Mouse (Mus musculus) hindbrain, embryonic 10.5 days (tissue): ENCODE data around the gene Map3k7cl. TPM values are rescaled to one million over a fixed set of nuclear protein-coding genes. Genes with fewer than 3 reads are reported as not detected.

ENCODE experiments used
- DNase-seq: peaks from one replicate; pipeline ENCODE4 v3.0.0-alpha.2; 2017; ENCODE audit warnings: low spot score
- H3K27ac ChIP-seq: fragments of 300-500 bp; sonication (generic); 2 replicates; pipeline ENCODE4 v1.5.1; 2016; ENCODE audit warnings: mild to moderate bottlenecking, moderate library complexity
- H3K27me3 ChIP-seq: fragments of 300-500 bp; sonication (generic); 2 replicates; pipeline ENCODE4 v1.6.1; 2016; ENCODE audit warnings: mild to moderate bottlenecking; ENCODE audit not compliant: poor library complexity, insufficient read depth, severe bottlenecking
- H3K36me3 ChIP-seq: fragments of 300-500 bp; sonication (generic); 2 replicates; pipeline ENCODE4 v1.6.1; 2016; ENCODE audit warnings: mild to moderate bottlenecking, moderate library complexity
- H3K4me1 ChIP-seq: fragments of 300-500 bp; sonication (generic); replicated peaks from 2 replicates; pipeline ENCODE4 v1.6.1; 2016; ENCODE audit warnings: mild to moderate bottlenecking
- H3K4me3 ChIP-seq: fragments of 300-500 bp; sonication (generic); 2 replicates; pipeline ENCODE4 v1.5.1; 2016; ENCODE audit warnings: mild to moderate bottlenecking, moderate library complexity
- H3K9me3 ChIP-seq: fragments of 300-500 bp; sonication (generic); 2 replicates; pipeline ENCODE4 v1.6.1; 2016; ENCODE audit warnings: mild to moderate bottlenecking, moderate library complexity
- WGBS: fragments of 180-500 bp; shearing (Covaris S2); methylation state at CpG from one replicate; pipeline ENCODE4 v1.1.7; 2016; 5-methylcytosine and 5-hydroxymethylcytosine counted together
- polyA plus RNA-seq: library from polyadenylated mRNA; unstranded; fragments of >200 nt; fragmentation: Nextera tagmentation; extraction: Ambion mirVana; gene quantifications from 2 replicates; pipeline ENCODE4 v1.2.1, GENCODE M21; 2016

The Map3k7cl gene
- polyA plus RNA-seq, 1 experiment from 2014 or later = not detected

DNA sequence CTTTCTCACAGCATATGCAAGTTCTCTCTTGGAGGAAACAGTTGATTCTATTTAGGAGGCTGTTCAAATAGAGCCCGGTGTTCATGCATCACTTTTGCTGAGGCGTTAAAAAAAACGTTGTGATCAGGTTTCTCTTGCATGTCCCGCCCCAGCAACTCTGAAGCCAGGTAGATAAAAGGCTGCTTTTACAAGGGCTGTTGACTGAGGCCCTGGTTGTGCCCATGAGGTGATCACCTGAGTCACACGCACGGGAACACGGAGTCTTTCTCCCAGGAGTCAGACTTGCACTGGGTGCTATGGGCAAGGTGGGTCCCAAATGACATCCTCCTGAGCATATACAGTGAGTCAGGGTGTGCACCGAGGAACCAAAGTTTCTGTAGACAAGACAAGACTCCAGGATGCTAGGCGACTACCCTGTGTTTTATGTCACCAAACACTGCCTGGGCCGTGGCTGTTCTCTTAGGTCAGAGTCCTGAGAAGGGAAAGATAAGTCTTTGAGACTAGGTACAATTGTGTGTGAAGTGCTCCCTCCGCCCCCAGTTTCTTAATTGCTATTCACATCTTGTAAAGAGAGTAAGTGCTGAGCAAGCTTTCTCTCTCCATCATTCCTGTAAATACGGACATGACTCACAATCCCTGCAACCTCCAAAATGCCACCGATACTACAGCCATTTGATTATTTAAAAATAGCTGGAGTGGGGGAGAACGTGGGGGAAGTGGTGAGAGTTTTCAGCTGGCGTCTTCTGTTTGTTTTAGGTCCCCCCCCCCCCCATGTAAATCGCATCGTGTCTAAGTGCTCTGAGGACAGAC is 49.8 kb downstream of the Map3k7cl start:
- no peak overlapping the region for H3K27ac ChIP-seq
- WGBS = 76% methylated on average over 17 of the region's 17 CpGs
- no peak for DNase-seq

DNA sequence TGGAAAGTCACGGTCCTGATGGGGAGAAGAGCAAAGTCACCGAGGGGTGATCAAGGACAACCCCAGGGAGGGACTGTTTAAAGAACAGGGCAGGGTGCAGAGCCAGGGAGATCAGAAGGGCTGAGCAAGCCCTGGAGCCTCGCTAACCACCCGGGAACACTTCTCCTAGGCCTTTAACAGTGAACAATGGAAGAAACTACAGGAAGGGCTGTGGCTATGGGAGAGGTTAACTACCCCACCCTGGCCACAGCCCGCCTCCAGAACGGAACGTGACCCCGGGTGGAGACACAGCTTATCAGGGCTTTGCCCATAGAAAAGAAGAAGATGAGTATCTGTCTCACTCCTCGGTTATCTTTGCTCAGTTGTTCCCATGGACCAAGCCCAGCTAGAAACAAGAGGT is 50.9 kb downstream of the Map3k7cl start:
- no peak for DNase-seq
- no peak overlapping the region for H3K4me3 ChIP-seq
- 86% methylated on average over 9 of the region's 9 CpGs for WGBS
- H3K36me3 ChIP-seq = no peaks in the 10 kb centered on the region
- H3K9me3 ChIP-seq = no peaks in the 10 kb centered on the region
- H3K4me1 ChIP-seq = no peaks in the 10 kb centered on the region
- no peak overlapping the region for H3K27ac ChIP-seq
- H3K27me3 ChIP-seq = no peaks in the 10 kb centered on the region

More for the DNA sequence above, 49.8 kb downstream of the Map3k7cl start:
- Histone ChIP-seq H3K27me3 (no peaks in the 10 kb centered on the region), H3K9me3 (no peaks in the 10 kb centered on the region), H3K4me1 (peaks cover under 1% of the 10 kb centered on the region; the same call in 1 of the 2 replicates), H3K36me3 (no peaks in the 10 kb centered on the region), H3K4me3 (no peak overlapping the region)

DNA sequence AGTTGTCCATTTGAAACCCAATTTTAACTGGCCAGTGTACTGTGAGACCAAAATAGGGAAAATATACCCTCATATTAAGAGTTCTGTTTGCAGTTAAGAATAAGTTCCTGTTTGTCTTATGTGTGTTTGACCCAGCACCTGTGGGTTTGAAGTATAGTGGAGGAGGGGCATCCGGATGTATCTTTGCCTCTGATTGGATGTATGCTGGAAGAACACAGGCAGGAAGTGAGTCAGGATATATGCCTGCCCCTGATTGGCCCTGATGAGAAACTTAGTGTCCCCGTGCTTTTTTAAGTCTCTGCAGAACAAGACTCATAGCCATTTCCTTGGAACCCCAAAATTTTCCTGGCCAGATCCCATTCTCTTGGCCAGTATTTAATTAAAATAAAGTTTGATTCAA is 51.8 kb downstream of the Map3k7cl start:
- Histone ChIP-seq H3K9me3 (no peaks in the 10 kb centered on the region), H3K27ac (no peak overlapping the region), H3K27me3 (no peaks in the 10 kb centered on the region), H3K36me3 (no peaks in the 10 kb centered on the region), H3K4me3 (no peak overlapping the region), H3K4me1 (no peaks in the 10 kb centered on the region)
- DNase-seq = no peak
- WGBS = 88% methylated on average over 2 of the region's 2 CpGs

DNA sequence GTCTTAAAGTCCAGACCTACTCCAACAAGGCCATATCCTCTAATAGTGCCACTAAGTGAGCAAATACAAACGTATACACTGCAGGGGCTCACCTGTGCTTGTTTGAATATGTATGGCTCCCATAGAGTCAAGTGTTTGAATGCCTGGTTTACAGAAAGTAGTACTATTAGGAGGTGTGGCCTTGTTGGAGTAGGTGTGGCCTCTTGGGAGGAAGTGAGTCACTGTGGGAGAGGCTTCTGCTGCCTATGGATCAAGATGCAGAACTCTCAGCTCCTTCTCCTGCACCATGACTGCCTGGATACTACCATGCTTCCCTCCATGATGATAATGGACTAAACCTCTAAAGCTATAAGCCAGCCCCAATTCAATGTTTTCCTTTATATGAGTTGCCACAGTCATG is 54.3 kb downstream of the Map3k7cl start:
- Histone ChIP-seq H3K27me3 (no peaks in the 10 kb centered on the region), H3K9me3 (no peaks in the 10 kb centered on the region), H3K4me1 (no peaks in the 10 kb centered on the region), H3K4me3 (no peak overlapping the region), H3K27ac (no peak overlapping the region), H3K36me3 (no peaks in the 10 kb centered on the region)
- 86% methylated on average over 1 of the region's 1 CpGs for WGBS
- no peak for DNase-seq

DNA sequence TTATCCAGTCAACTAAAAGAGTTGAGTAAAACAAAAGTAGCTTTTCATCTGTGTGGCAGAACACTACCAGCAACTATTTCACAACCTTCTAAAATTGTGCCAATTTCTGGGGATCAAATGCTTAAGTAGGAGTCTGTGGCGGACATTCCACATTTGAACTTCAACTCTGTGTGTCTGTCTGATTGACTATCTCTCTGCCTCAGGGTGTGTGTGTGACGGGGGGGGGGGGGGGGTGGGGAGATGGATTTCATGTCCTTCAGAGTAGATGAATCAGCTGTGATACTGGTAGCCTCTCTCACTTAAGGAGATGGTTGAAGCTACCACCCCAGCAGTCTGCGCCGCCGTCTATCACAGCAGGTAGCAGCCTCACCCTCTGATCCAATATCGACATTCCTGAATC is 54.8 kb downstream of the Map3k7cl start:
- Histone ChIP-seq H3K36me3 (no peaks in the 10 kb centered on the region), H3K4me3 (no peak overlapping the region), H3K4me1 (no peaks in the 10 kb centered on the region), H3K9me3 (no peaks in the 10 kb centered on the region), H3K27ac (no peak overlapping the region), H3K27me3 (no peaks in the 10 kb centered on the region)
- no peak for DNase-seq
- 89% methylated on average over 6 of the region's 6 CpGs for WGBS

DNA sequence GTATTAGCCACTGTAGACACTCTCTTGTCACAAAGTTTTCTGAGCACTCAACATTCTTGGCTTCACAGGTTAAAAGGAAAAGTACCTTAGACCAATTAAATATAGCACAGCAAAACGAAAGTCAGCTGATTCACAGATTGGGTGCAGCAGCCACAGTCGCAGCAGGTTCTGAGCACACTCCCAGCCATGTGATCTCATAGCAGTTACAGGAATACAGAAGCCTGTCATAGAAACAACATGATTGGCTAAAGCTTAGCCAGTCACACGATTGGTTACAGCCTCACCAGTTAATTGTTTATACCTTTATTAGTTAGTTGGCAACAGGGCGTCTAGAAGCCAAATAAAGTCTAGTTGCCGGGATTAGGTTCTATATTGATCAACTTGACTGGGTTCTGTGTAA is 57.0 kb downstream of the Map3k7cl start:
- Histone ChIP-seq H3K4me1 (no peaks in the 10 kb centered on the region), H3K4me3 (no peak overlapping the region), H3K36me3 (no peaks in the 10 kb centered on the region), H3K27me3 (no peaks in the 10 kb centered on the region), H3K27ac (no peak overlapping the region), H3K9me3 (no peaks in the 10 kb centered on the region)
- no peak for DNase-seq
- 93% methylated on average over 5 of the region's 5 CpGs for WGBS

DNA sequence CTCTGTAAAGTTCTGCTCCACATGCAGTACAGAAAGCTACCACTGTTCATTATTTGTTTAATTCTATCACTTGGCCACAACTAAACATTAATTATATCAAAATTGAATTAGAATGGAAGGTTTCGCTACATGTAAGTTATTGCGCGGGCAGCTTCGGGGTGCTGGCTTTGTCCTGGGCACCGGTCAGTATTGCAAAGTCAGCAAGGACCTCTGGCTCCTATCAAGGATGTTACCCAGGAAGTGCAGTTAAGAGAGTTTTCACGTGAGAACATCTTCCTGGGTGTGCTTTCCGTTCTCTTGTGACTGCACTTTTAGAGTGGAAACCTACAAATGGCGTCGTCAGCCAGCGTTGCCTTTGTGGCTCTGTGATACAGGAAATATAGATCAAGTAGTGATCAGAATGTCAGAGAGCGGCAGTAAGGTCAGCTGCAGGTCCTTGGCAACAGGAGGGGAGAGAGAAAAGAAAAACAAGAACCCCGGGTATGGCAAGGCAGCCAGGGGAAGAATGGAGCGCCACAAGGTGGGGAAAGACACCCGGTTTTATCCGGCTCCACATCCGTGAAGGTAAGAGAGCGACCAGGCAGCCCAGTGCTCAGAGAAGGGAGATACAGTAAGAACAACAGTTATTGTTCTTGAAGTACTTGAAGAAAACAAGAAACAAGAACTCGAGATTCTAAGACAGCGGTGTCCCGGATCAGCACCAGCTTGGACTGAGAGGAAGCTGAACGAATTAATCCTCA is 57.6 kb downstream of the Map3k7cl start:
- 89% methylated on average over 21 of the region's 21 CpGs for WGBS
- no peaks in the 10 kb centered on the region for H3K27me3 ChIP-seq
- H3K9me3 ChIP-seq = no peaks in the 10 kb centered on the region
- no peak for DNase-seq
- no peak overlapping the region for H3K4me3 ChIP-seq
- H3K36me3 ChIP-seq = no peaks in the 10 kb centered on the region
- no peaks in the 10 kb centered on the region for H3K4me1 ChIP-seq
- H3K27ac ChIP-seq = no peak overlapping the region

DNA sequence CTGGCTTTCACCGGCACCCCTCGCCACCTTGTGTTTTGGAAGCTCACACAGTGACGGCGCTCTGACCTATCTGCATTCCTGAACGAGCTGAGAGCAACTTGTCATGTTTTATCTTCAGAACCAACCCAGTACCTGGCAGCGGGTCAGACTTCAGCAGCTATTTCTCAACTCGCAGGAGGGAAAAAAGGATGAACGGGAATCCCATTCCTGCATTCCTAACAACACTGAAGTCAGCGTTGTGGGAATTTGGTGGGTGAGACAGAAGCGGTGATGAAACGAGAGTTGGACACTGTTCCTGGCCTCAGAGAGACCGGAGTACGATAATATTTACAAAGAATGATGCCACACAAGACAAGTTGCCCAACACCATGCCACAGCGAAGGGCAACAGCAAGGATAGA is 58.3 kb downstream of the Map3k7cl start:
- Histone ChIP-seq H3K27me3 (no peaks in the 10 kb centered on the region), H3K36me3 (no peaks in the 10 kb centered on the region), H3K4me1 (no peaks in the 10 kb centered on the region), H3K4me3 (no peak overlapping the region), H3K9me3 (no peaks in the 10 kb centered on the region), H3K27ac (no peak overlapping the region)
- DNase-seq = no peak
- WGBS = 88% methylated on average over 14 of the region's 14 CpGs

DNA sequence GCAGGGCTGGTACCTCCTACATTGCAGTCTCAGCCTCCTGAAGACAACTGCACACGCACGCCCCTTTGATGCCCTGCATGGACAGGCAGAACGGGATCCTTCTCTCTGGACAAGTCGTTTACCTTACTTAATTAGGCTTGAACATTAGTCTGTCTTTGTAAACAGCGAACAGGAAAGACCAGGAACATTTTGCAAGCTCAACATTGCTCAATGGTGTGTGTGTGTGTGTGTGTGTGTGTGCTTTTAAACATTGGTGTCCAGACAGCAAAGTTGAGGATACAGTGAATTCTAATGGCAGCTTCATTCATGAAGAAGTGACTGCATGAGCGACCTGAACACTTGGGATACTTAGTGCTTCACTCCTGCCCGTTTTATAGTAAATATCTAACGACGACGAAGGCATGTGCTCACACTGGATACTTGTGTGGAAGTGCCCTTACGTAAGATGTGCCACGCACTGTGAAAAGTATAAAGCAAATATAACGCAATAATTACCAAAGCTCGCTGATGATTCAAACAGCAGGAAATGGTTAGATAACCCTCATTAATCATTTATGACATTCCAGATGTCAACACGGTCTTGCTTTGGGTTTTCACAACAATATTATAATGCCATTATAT is 59.2 kb downstream of the Map3k7cl start:
- no peak overlapping the region for H3K4me3 ChIP-seq
- WGBS = 90% methylated on average over 15 of the region's 15 CpGs
- no peak overlapping the region for H3K27ac ChIP-seq
- no peaks in the 10 kb centered on the region for H3K9me3 ChIP-seq
- H3K27me3 ChIP-seq = no peaks in the 10 kb centered on the region
- H3K36me3 ChIP-seq = no peaks in the 10 kb centered on the region
- H3K4me1 ChIP-seq = no peaks in the 10 kb centered on the region
- no peak for DNase-seq

DNA sequence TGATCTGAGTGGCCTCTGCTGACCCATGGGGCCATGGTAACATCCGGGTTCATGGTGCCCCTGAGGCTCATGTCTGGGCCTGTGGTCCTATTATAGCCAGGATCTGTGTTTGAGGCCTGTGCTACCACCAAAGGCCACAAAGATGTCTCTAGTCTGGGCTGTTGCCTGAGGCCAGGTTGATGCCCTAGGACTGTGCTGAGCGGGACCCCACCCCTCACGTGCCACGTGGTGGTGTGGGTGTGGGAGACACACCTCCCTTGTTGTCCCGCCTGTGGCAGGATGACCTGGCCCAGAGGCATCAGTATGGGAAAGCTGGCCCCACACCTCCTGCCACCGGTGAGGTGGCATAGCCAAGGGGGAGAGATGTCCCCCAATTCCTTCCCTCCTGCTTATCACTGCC is 64.2 kb downstream of the Map3k7cl start:
- Histone ChIP-seq H3K36me3 (no peaks in the 10 kb centered on the region), H3K4me1 (no peaks in the 10 kb centered on the region), H3K9me3 (0 out of 2 replicates have a peak, but pooled peaks cover 4% of the 10 kb centered on the region), H3K27ac (no peak overlapping the region), H3K27me3 (no peaks in the 10 kb centered on the region), H3K4me3 (no peak overlapping the region)
- WGBS = 86% methylated on average over 6 of the region's 6 CpGs
- no peak for DNase-seq

DNA sequence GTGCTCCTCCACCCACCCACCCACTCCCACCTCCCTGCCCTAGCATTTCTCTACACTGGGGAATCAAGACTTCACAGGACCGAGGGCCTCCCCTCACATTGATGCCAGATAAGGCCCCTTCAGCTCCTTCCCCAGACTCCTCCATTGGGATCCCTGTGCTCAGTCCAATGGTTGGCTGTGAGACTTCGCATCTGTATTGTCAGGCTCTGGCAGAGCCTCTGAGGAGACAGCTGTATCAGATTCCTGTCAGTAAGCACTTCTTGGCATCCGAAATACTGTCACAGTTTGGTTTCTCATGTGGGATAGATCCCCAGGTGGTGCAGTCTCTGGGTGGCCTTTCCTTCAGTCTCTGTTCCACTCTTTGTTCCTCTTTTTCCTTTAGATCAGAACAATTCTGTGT is 68.1 kb downstream of the Map3k7cl start:
- Histone ChIP-seq H3K36me3 (no peaks in the 10 kb centered on the region), H3K27me3 (no peaks in the 10 kb centered on the region), H3K27ac (no peak overlapping the region), H3K4me1 (no peaks in the 10 kb centered on the region), H3K9me3 (peaks cover 14% of the 10 kb centered on the region), H3K4me3 (no peak overlapping the region)
- WGBS = 91% methylated on average over 3 of the region's 3 CpGs
- no peak for DNase-seq

DNA sequence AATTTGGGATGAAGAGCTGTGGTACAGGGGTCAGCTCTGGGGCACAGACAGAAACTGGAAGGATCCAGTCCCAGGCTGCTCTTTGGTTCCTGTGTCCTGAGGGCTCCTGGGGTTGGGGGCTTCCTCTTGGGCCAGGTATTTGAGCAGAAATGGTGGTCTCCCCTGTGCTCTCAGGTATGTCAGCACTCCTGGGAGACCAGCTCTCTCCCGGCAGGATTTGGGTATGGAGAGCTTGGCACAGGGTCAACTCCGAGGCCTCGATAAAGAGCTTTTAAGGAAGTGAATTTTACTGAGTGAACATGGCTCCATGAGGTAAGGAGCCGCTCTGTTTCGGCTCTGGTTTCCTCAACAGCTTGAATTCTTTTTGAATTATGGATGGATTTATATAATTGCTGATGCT is 70.8 kb downstream of the Map3k7cl start:
- WGBS = 91% methylated on average over 5 of the region's 5 CpGs
- Histone ChIP-seq H3K4me1 (no peaks in the 10 kb centered on the region), H3K9me3 (peaks cover 24% of the 10 kb centered on the region), H3K4me3 (no peak overlapping the region), H3K27ac (no peak overlapping the region), H3K36me3 (no peaks in the 10 kb centered on the region), H3K27me3 (no peaks in the 10 kb centered on the region)
- DNase-seq = no peak

DNA sequence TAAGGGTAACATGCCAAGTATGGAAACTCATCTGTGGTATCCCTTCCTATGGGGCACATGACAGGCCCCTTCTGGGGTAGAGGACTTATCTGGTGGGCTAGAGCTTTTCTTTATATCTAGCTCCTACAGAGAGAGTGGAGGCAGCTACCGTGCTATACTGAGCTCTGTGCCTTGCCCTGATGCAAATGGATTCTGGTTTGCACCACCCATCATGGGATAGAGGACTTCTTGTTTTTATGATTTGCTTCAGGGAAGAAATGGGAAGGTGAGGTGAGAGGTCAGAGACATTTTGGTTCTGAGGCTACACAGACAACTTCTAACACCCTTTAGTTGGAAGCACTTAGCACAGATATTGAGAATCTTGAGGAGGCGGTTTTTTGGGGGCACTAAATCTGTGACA is 71.8 kb downstream of the Map3k7cl start:
- Histone ChIP-seq H3K27me3 (no peaks in the 10 kb centered on the region), H3K4me3 (no peak overlapping the region), H3K36me3 (no peaks in the 10 kb centered on the region), H3K4me1 (no peaks in the 10 kb centered on the region), H3K27ac (no peak overlapping the region), H3K9me3 (peaks cover 24% of the 10 kb centered on the region)
- DNase-seq = no peak
- 89% methylated on average over 2 of the region's 2 CpGs for WGBS
